Mouse (Mus musculus) embryonic facial prominence, embryonic 11.5 days (tissue): ENCODE results near the gene Rufy1. TPM values are rescaled to one million over a fixed set of nuclear protein-coding genes. Genes with fewer than 3 reads are reported as not detected.
"Not testable (repeated sequence)": the region's sequence is repeated elsewhere in the genome, so short reads cannot be mapped to it uniquely, and the experiment has no call there.

ENCODE experiments used
- ATAC-seq: fragments of 200-750 bp; cut with Nextera tagmentation; replicated peaks from 2 replicates; pipeline ENCODE4 v1.8.0; 2017; ENCODE audit warnings: low read depth; ENCODE audit not compliant: insufficient number of reproducible peaks, low FRiP score, low TSS enrichment
- DNase-seq: peaks from one replicate; pipeline ENCODE4 v3.0.0-alpha.2; 2015; ENCODE audit warnings: low spot score
- H3K27ac ChIP-seq: fragments of 300-500 bp; sonication (generic); replicated peaks from 2 replicates; pipeline ENCODE4 v1.5.1; 2014; ENCODE audit warnings: mild to moderate bottlenecking, low read depth, low read length, control low read depth
- H3K27me3 ChIP-seq: fragments of 300-500 bp; sonication (generic); 2 replicates; pipeline ENCODE4 v1.6.1; 2014; ENCODE audit warnings: mild to moderate bottlenecking, low read length, moderate library complexity, mixed read lengths; ENCODE audit not compliant: control insufficient read depth, insufficient read depth
- H3K36me3 ChIP-seq: fragments of 300-500 bp; sonication (generic); replicated peaks from 2 replicates; pipeline ENCODE4 v1.6.1; 2014; ENCODE audit warnings: low read depth, mild to moderate bottlenecking, low read length, moderate library complexity, mixed read lengths; ENCODE audit not compliant: control insufficient read depth, insufficient read depth
- H3K4me1 ChIP-seq: fragments of 300-500 bp; sonication (generic); 2 replicates; pipeline ENCODE4 v1.6.1; 2014; ENCODE audit warnings: low read length, mixed read lengths; ENCODE audit not compliant: control insufficient read depth, insufficient read depth
- H3K4me2 ChIP-seq: fragments of 300-500 bp; sonication (generic); 2 replicates; pipeline ENCODE4 v1.6.1; 2014; ENCODE audit warnings: low read depth, mild to moderate bottlenecking, control low read depth, low read length, moderate library complexity
- H3K4me3 ChIP-seq: fragments of 300-500 bp; sonication (generic); 2 replicates; pipeline ENCODE4 v1.5.1; 2014; ENCODE audit warnings: low read depth, low read length, control low read depth
- H3K9ac ChIP-seq: fragments of 300-500 bp; sonication (generic); replicated peaks from 2 replicates; pipeline ENCODE4 v1.6.1; 2014; ENCODE audit warnings: mild to moderate bottlenecking, control low read depth, low read length
- H3K9me3 ChIP-seq: fragments of 300-500 bp; sonication (generic); replicated peaks from 2 replicates; pipeline ENCODE4 v1.6.1; 2016; ENCODE audit warnings: mild to moderate bottlenecking, low read length, inconsistent platforms, mixed read lengths; ENCODE audit not compliant: control insufficient read depth
- WGBS: fragments of 180-500 bp; shearing (Covaris S2); extraction: QIAGEN DNeasy Blood & Tissue Kit; methylation state at CpG from one replicate; pipeline ENCODE4 v1.1.7; 2014; 5-methylcytosine and 5-hydroxymethylcytosine counted together
- polyA plus RNA-seq: library from polyadenylated mRNA; unstranded; fragments of >200 nt; fragmentation: Nextera tagmentation; extraction: Ambion mirVana; gene quantifications from 2 replicates; pipeline ENCODE4 v1.2.1, GENCODE M21; 2014

The Rufy1 gene
- polyA plus RNA-seq, 1 experiment from 2014 or later = 24.4 TPM

DNA sequence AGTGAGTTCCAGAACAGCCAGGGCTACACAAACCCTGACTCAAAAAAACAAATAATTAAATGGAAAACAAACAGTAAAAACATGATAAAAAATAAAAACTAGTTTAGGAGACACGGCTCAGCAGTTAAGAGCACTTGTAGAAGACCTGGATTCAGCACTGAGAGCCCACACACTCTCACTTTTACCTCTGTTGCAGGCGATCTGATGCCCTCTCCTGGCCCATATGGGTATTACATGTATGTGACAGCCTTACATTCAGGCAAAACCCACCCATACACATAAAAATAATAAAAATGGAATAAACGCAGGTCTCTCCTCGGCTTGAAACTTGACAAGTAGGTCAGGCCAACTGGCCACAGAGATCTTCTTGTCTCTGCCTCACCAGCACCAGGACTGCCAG lies 66.4 kb downstream of the Rufy1 start:
- no peak overlapping the region for H3K4me2 ChIP-seq
- H3K27me3 ChIP-seq = no peaks in the 10 kb centered on the region

DNA sequence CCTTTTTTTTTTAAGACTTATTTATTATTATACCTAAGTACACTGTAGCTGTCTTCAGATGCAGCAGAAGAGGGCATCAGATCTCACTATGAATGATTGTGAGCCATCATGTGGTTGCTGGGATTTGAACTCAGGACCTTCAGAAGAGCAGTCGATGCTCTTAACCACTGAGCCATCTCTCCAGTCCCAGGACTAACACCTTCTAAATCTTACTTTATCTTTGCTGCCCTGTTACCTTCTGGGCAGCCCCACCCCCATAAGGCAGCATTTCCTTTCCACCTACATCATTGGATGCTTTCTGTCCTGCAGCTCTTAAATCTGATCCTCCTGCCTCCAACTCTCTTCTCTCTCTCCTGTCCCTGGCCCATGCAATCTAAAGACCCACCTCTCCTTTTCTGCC lies 69.6 kb downstream of the Rufy1 start:
- H3K27me3 ChIP-seq, H3K27ac ChIP-seq, H3K36me3 ChIP-seq, ATAC-seq, H3K4me1 ChIP-seq, H3K4me3 ChIP-seq, H3K9ac ChIP-seq, H3K9me3 ChIP-seq, DNase-seq, H3K4me2 ChIP-seq: not testable (repeated sequence)
- 89% methylated on average over 1 of the region's 1 CpGs for WGBS

More for the DNA sequence above, 66.4 kb downstream of the Rufy1 start:
- Histone ChIP-seq H3K9me3 (no peaks in the 10 kb centered on the region), H3K36me3 (no peaks in the 10 kb centered on the region), H3K9ac (no peak overlapping the region), H3K27ac (no peak overlapping the region), H3K4me3 (no peak overlapping the region), H3K4me1 (no peaks in the 10 kb centered on the region)
- no peak for ATAC-seq
- WGBS = 14% methylated on average over 4 of the region's 4 CpGs
- DNase-seq = peak; percentile 85

DNA sequence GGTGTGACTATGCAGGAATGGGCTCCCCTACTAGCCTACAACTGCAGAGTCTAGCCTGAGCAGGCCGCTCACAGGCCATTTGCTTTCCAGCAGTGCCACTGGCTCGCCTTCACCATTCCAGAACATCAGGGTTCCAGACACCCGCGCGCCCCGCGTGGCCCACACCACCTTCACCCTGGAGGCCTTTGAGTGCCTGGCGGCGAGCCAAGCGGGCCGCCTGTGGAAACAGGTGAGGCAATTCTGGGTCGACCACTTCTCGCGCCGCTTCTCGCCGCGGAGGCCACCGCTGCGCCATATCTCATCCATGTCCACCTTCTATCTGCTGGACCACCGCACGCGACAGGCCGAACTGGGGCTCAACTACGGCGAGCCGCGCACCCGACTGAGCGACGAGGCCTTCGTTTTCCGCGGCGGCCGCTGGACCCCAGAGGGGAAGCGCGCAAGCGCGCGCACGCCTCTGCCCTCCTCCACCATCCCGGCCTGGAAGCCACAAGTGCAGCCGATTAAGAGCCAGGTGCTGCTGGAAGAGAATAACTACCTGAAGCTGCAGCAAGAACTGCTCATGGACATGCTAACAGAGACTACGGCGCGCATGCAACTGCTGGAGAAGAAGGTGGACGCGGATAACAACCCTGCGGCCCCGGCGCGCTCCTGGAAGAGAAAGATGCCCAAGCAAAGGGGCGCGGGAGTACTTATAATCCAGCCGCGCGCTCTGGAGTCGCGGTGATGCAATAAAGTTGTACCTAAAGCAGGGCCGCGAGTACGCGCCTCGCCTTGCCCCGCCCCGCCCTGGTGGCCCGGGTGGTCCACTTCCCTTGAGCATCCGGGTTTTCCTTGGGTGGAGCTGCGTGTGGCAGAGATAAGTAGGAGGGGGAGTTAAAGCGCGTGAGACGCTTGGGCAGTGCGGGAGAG lies 71.7 kb downstream of the Rufy1 start:
- H3K27me3 ChIP-seq = peaks cover 3% of the 10 kb centered on the region; the same call in 1 of the 2 replicates
- H3K4me1 ChIP-seq = peaks cover 2% of the 10 kb centered on the region; the same call in 1 of the 2 replicates
- H3K4me2 ChIP-seq = peak overlapping the region; percentile 89
- DNase-seq = peak; percentile 76
- peak; percentile 53; the same call in 1 of the 2 replicates for ATAC-seq
- H3K27ac ChIP-seq = no peak overlapping the region; the same call in 1 of the 2 replicates
- WGBS = 1% methylated on average over 74 of the region's 74 CpGs
- peak overlapping the region; percentile 63 for H3K9ac ChIP-seq
- no peaks in the 10 kb centered on the region for H3K9me3 ChIP-seq
- peak overlapping the region; percentile 53 for H3K4me3 ChIP-seq
- H3K36me3 ChIP-seq = no peaks in the 10 kb centered on the region

DNA sequence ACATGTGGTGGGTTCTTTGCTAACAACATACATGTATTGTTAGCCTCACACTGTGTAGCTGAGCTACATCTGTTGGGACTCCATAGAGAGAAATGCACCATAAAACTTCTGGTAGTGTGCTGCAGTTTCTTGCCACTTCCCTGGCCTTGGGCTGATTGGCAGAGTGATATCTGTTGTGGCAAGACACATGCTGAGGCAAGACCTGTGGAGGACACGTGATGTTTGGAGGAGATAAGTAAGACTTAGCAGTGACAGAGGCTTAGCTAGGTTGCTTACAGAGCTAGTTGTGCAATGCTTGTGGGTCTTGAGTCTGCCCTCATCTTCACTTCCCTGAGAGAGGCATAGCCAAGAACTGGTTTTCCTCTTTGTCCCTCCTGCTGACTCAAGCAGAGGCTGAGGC lies 75.5 kb downstream of the Rufy1 start:
- DNase-seq (no peak), ATAC-seq (no peak)
- Histone ChIP-seq H3K9ac (no peak overlapping the region), H3K9me3 (no peaks in the 10 kb centered on the region), H3K4me2 (no peak overlapping the region), H3K4me3 (no peak overlapping the region), H3K27me3 (peaks cover 3% of the 10 kb centered on the region; the same call in 1 of the 2 replicates), H3K36me3 (no peaks in the 10 kb centered on the region), H3K4me1 (peaks cover 2% of the 10 kb centered on the region; the same call in 1 of the 2 replicates), H3K27ac (no peak overlapping the region)
- WGBS = 69% methylated on average over 1 of the region's 1 CpGs

DNA sequence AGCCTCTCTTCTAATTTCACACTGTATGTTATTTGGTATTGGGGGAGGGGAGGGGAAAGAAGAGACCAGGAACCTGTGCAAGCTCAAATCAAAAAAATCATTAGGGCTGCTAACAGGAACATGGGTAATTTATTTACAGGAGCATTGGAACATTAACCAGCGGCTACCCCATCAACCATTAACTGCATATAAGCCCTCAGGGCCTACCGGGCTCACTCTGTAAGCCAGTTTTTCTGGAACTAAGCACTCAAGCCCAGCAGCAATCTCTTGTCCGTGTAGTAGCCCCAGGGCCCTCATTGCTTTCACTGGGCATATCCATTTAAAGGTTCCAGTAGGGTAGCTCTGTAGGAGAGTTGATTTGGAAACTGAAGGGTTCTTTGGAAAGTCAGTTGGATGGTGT lies 76.1 kb downstream of the Rufy1 start:
- Histone ChIP-seq H3K27ac (no peak overlapping the region), H3K4me2 (no peak overlapping the region), H3K27me3 (peaks cover 3% of the 10 kb centered on the region; the same call in 1 of the 2 replicates), H3K4me3 (no peak overlapping the region), H3K36me3 (no peaks in the 10 kb centered on the region), H3K9me3 (no peaks in the 10 kb centered on the region), H3K4me1 (peaks cover 2% of the 10 kb centered on the region; the same call in 1 of the 2 replicates), H3K9ac (no peak overlapping the region)
- ATAC-seq = no peak
- no peak for DNase-seq
- WGBS = 72% methylated on average over 3 of the region's 3 CpGs

DNA sequence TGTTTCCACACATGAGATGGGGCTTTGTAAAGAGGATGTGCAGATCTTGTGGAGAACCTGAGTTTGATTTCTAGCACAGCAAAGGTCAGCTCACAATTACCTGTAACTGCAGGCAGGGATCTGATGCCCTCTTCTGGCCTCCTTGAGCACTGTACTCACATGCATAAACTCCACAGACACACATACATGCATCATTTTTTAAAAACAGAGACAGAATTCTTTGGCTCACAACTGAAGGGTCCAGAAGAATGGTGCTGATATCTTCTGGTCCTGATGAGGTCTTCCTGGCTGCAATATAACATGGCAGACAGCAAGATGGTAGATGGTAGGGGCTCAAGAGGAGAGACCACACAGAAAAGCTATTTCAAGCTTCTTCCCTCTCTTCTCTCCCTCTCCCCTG lies 76.8 kb downstream of the Rufy1 start, which contains the start of gene Cby3:
Cby3 (plus strand) TSS at position 301 of the 400 bp plus-strand sequence.
- ATAC-seq (no peak), DNase-seq (no peak)
- Histone ChIP-seq H3K4me1 (peaks cover 2% of the 10 kb centered on the region; the same call in 1 of the 2 replicates), H3K4me2 (no peak within 1 kb of the TSS), H3K9ac (no peak within 1 kb of the TSS), H3K9me3 (no peaks in the 10 kb centered on the region), H3K27ac (no peak within 1 kb of the TSS), H3K36me3 (no peaks in the 10 kb centered on the region), H3K27me3 (peaks cover 3% of the 10 kb centered on the region; the same call in 1 of the 2 replicates), H3K4me3 (no peak within 1 kb of the TSS)

DNA sequence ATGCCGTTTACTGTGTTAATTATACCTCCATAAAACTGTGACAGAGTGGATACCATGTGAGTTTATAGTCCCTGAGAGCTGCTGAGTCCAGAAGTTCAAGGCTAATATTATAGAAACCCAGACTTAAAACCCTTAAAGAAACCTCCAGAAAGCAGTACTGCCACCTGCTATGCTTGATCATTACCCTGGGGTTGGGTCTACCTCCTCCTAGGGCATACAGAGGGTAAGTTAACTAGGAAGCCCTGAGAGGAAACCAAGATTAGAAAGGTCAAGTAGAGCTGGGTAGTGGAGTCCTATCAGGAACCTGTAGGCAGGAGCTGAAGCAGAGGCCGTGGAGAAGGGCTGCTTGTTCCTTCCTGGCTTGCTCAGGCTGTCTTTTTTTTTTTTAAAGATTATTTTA lies 78.7 kb downstream of the Rufy1 start:
- Histone ChIP-seq H3K4me3 (no peak overlapping the region), H3K9ac (no peak overlapping the region), H3K27me3 (no peaks in the 10 kb centered on the region), H3K36me3 (no peaks in the 10 kb centered on the region), H3K4me2 (no peak overlapping the region), H3K27ac (no peak overlapping the region), H3K4me1 (no peaks in the 10 kb centered on the region), H3K9me3 (no peaks in the 10 kb centered on the region)
- ATAC-seq (no peak), DNase-seq (no peak)
- WGBS = 85% methylated on average over 2 of the region's 2 CpGs
